Mouse (Mus musculus) ES-Bruce4 (cell line): ENCODE results near the gene Gm44579.

Experiments used
- EP300 ChIP-seq: IDR thresholded peaks from 2 replicates; pipeline ENCODE4 v1.6.1; 2011; ENCODE audit warnings: low read depth, low read length; ENCODE audit not compliant: insufficient read depth
- POLR2A ChIP-seq: IDR thresholded peaks from one replicate; pipeline ENCODE4 v1.8.1; 2011; ENCODE audit warnings: low read length; ENCODE audit not compliant: insufficient read depth

DNA sequence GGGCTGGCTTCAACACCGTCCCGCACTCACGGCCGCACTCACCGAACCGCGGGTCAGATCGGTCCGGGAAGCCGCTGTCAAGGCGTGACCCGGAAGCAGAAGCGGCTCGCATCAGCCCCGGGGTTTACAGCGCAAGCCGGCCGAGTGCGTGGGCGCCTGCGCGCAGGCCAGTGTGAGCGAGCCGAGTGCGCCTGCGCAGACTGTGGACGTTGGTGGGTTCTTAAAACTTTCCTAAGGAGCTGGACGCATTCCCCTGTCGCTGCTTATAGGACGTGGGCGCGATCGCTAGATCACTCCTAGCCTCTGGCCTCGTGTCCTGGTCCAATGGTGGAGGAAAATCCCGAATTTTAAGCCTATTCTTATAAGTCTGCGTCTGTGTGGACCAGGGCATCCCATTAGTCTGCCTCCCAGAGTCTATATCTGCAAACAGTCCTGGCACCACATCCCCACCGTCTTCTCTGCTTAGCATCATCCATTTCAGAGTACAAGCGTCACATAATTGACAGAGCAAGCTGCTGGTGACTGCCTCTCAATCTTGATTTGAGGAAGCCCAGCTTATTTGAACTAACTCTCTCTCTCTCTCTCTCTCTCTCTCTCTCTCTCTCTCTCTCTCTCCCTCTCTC lies 75.1 kb downstream of the Gm44579 start:
- TF ChIP-seq EP300 (peak; percentile 56; the same call in 1 of the 2 replicates), POLR2A (peak; percentile 13)
